Comparison of ENCODE assay signal across 23 mouse cellular contexts in the genomic region with DNA sequence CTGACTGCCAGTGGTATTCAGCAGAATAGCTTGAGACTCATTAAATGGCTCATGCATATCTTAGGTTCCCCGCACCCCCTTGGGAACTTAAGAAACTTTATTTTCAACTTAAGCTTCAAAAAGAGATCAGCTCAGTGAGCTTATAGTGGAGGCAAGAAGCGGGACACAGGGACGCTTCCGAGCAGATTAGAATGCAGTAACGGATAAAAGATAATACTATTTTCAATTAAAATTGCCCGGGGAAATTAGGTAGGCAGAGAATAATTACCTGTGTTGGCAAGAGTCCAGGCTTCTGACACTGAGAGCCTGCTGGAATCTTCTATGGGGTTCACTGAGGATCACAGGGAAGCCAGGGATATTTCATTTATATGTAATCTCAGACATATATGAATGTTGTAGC.
DNase-seq lines count a peak whose midpoint lies in the region; ATAC-seq and TF ChIP-seq lines count a peak whose summit lies in the region.
"Had no signal": no experiment of that assay in that cellular context is flagged by ENCODE, and none has a peak within 500 bp of the region (broad histone marks: within the 10 kb centered on the region; RNA-seq: fewer than 3 reads in every experiment).

No protein-coding gene starts in this region.

- 0 out of 2 replicates have a peak, but pooled peaks cover 8% of the 10 kb centered on the region for H3K4me1 ChIP-seq in hindbrain, postnatal 0 days (ENCODE audit: insufficient read depth, low read length)
- peaks cover 7% of the 10 kb centered on the region for H3K4me1 ChIP-seq in hindbrain, embryonic 12.5 days
- H3K4me1 ChIP-seq in midbrain, embryonic 16.5 days (ENCODE audit: control insufficient read depth, insufficient read depth, low read length), result peaks cover 14% of the 10 kb centered on the region
- peaks cover 19% of the 10 kb centered on the region for H3K4me1 ChIP-seq in midbrain, embryonic 10.5 days
- H3K4me1 ChIP-seq: intestine, embryonic 15.5 days had no signal

- H3K9me3 ChIP-seq in hindbrain, postnatal 0 days (ENCODE audit: low read length), result no peaks in the 10 kb centered on the region
- H3K9me3 ChIP-seq in hindbrain, embryonic 12.5 days (replicated peaks), result no peaks in the 10 kb centered on the region
- no peaks in the 10 kb centered on the region for H3K9me3 ChIP-seq in midbrain, embryonic 16.5 days (replicated peaks; ENCODE audit: control insufficient read depth, low read length, poor library complexity, severe bottlenecking)
- no peaks in the 10 kb centered on the region for H3K9me3 ChIP-seq in midbrain, embryonic 10.5 days (replicated peaks)
- H3K9me3 ChIP-seq: embryonic facial prominence, embryonic 13.5 days; forebrain, embryonic 10.5 days; forebrain, embryonic 13.5 days; hindbrain, embryonic 15.5 days; intestine, embryonic 15.5 days had no signal

- no peaks in the 10 kb centered on the region for H3K36me3 ChIP-seq in hindbrain, postnatal 0 days (ENCODE audit: insufficient read depth, low read length)
- H3K36me3 ChIP-seq in hindbrain, embryonic 12.5 days, result no peaks in the 10 kb centered on the region
- H3K36me3 ChIP-seq in midbrain, embryonic 16.5 days (ENCODE audit: control insufficient read depth, insufficient read depth, low read length), result no peaks in the 10 kb centered on the region
- no peaks in the 10 kb centered on the region for H3K36me3 ChIP-seq in midbrain, embryonic 10.5 days
- H3K36me3 ChIP-seq: embryonic facial prominence, embryonic 13.5 days; forebrain, embryonic 10.5 days; hindbrain, embryonic 15.5 days; intestine, embryonic 15.5 days had no signal

- H3K27me3 ChIP-seq in hindbrain, postnatal 0 days (ENCODE audit: insufficient read depth, low read length), result no peaks in the 10 kb centered on the region
- H3K27me3 ChIP-seq in hindbrain, embryonic 12.5 days, result no peaks in the 10 kb centered on the region
- no peaks in the 10 kb centered on the region for H3K27me3 ChIP-seq in midbrain, embryonic 16.5 days (ENCODE audit: control insufficient read depth, insufficient read depth, low read depth, low read length)
- H3K27me3 ChIP-seq in midbrain, embryonic 10.5 days (ENCODE audit: low read depth, poor library complexity, severe bottlenecking), result no peaks in the 10 kb centered on the region
- H3K27me3 ChIP-seq: embryonic facial prominence, embryonic 13.5 days; forebrain, embryonic 13.5 days; hindbrain, embryonic 15.5 days; intestine, embryonic 15.5 days had no signal

- H3K4me3 ChIP-seq in hindbrain, postnatal 0 days (ENCODE audit: low read length), result no peak overlapping the region
- H3K4me3 ChIP-seq in hindbrain, embryonic 12.5 days, result no peak overlapping the region
- H3K4me3 ChIP-seq in midbrain, embryonic 16.5 days (ENCODE audit: low read depth, low read length), result no peak overlapping the region
- no peak overlapping the region for H3K4me3 ChIP-seq in midbrain, embryonic 10.5 days
- H3K4me3 ChIP-seq: embryonic facial prominence, embryonic 13.5 days; forebrain, embryonic 10.5 days; forebrain, embryonic 13.5 days; hindbrain, embryonic 15.5 days; intestine, embryonic 15.5 days had no signal

- TF ChIP-seq CTCF in hindbrain, postnatal 0 days (IDR thresholded peaks at IDR 0.05; ENCODE audit: low read depth), result no peak

- 71% methylated on average over 6 of the region's 6 CpGs for WGBS in hindbrain, postnatal 0 days
- 84% methylated on average over 6 of the region's 6 CpGs for WGBS in hindbrain, embryonic 12.5 days
- 51% methylated on average over 6 of the region's 6 CpGs for WGBS in midbrain, embryonic 16.5 days
- 83% methylated on average over 6 of the region's 6 CpGs for WGBS in midbrain, embryonic 10.5 days

- no peak for ATAC-seq in hindbrain, postnatal 0 days
- ATAC-seq in hindbrain, embryonic 12.5 days (ENCODE audit: low FRiP score), result no peak
- peak; percentile 53; the same call in 1 of the 2 replicates for ATAC-seq in midbrain, embryonic 16.5 days
- ATAC-seq: CD4-positive, CD25-positive, alpha-beta regulatory T cell, adult 4 months; forebrain, embryonic 13.5 days; forebrain, embryonic 16.5 days; intestine, embryonic 15.5 days had no signal

- H3K9ac ChIP-seq in hindbrain, postnatal 0 days (replicated peaks; ENCODE audit: low read length), result no peak overlapping the region
- no peak overlapping the region for H3K9ac ChIP-seq in hindbrain, embryonic 12.5 days
- no peak overlapping the region for H3K9ac ChIP-seq in midbrain, embryonic 16.5 days (ENCODE audit: low read depth, low read length)
- H3K9ac ChIP-seq: embryonic facial prominence, embryonic 13.5 days; forebrain, embryonic 13.5 days; hindbrain, embryonic 15.5 days; intestine, embryonic 15.5 days had no signal

- no peak overlapping the region for H3K4me2 ChIP-seq in hindbrain, postnatal 0 days (ENCODE audit: low read depth, low read length)
- no peak overlapping the region for H3K4me2 ChIP-seq in hindbrain, embryonic 12.5 days (replicated peaks)
- no peak overlapping the region for H3K4me2 ChIP-seq in midbrain, embryonic 16.5 days (ENCODE audit: low read length)
- H3K4me2 ChIP-seq: embryonic facial prominence, embryonic 13.5 days; forebrain, embryonic 13.5 days; heart, embryonic 11.5 days; hindbrain, embryonic 15.5 days; intestine, embryonic 15.5 days had no signal

- peak; percentile 70 for DNase-seq in heart, adult 11 months
- no peak for DNase-seq in heart, adult 9 months (ENCODE audit: low spot score in 2 of 2)
- peak; percentile 45 for DNase-seq in hindbrain, postnatal 0 days (ENCODE audit: low spot score)
- DNase-seq in midbrain, embryonic 10.5 days (ENCODE audit: low spot score), result no peak
- DNase-seq in urinary bladder, postnatal 25 days (ENCODE audit: low spot score), result no peak
- DNase-seq: adrenal gland, adult 2 months; adrenal gland, postnatal 14 days; cerebellum, adult 11-12 months; cerebellum, adult 8-10 months; cerebellum, postnatal 14 days; gastrocnemius, postnatal 10 days; gastrocnemius, postnatal 36 days; kidney, adult 11 months had no signal

- no peak overlapping the region for H3K27ac ChIP-seq in hindbrain, postnatal 0 days
- no peak overlapping the region for H3K27ac ChIP-seq in hindbrain, embryonic 12.5 days
- no peak overlapping the region for H3K27ac ChIP-seq in midbrain, embryonic 16.5 days (ENCODE audit: low read length)
- H3K27ac ChIP-seq in midbrain, embryonic 10.5 days (replicated peaks), result no peak overlapping the region
- H3K27ac ChIP-seq: embryonic facial prominence, embryonic 13.5 days; forebrain, embryonic 10.5 days; forebrain, embryonic 13.5 days; hindbrain, embryonic 15.5 days; intestine, embryonic 15.5 days had no signal

Comparison
In these comparisons a context has a peak if more than half of its experiments do, and no peak if none do; other contexts are left out.
1. DNase-seq: peak in heart, adult 11 months (single experiment) and hindbrain, postnatal 0 days (single experiment); none in heart, adult 9 months (0 of 2), midbrain, embryonic 10.5 days (single experiment) and urinary bladder, postnatal 25 days (single experiment).